Comparison of ENCODE assay signal across 17 mouse cellular contexts in genomic region chr4:151422922-151423321, GRCm38 (mm10).
DNase-seq lines count a peak whose midpoint lies in the region; ATAC-seq lines count a peak whose summit lies in the region.
"Had no signal": no experiment of that assay in that cellular context is flagged by ENCODE, and none has a peak within 500 bp of the region (broad histone marks: within the 10 kb centered on the region; RNA-seq: fewer than 3 reads in every experiment).

No protein-coding gene starts in this region.

- no peak overlapping the region for H3K9ac ChIP-seq in midbrain, embryonic 11.5 days (ENCODE audit: low read length)
- no peak overlapping the region for H3K9ac ChIP-seq in heart, embryonic 12.5 days
- H3K9ac ChIP-seq: embryonic facial prominence, embryonic 13.5 days; liver, embryonic 12.5 days; lung, embryonic 14.5 days; stomach, embryonic 15.5 days had no signal

- no peak overlapping the region for H3K4me2 ChIP-seq in midbrain, embryonic 11.5 days
- H3K4me2 ChIP-seq in heart, embryonic 12.5 days, result no peak overlapping the region
- H3K4me2 ChIP-seq: embryonic facial prominence, embryonic 13.5 days; liver, embryonic 12.5 days; lung, embryonic 14.5 days; stomach, embryonic 15.5 days had no signal

- peaks cover 7% of the 10 kb centered on the region; the same call in 1 of the 2 replicates for H3K9me3 ChIP-seq in midbrain, embryonic 11.5 days (ENCODE audit: control insufficient read depth, low read length)
- peaks cover 9% of the 10 kb centered on the region for H3K9me3 ChIP-seq in midbrain, embryonic 10.5 days (replicated peaks)
- H3K9me3 ChIP-seq in heart, embryonic 12.5 days (replicated peaks), result 0 out of 2 replicates have a peak, but pooled peaks cover 5% of the 10 kb centered on the region
- H3K9me3 ChIP-seq: stomach, embryonic 15.5 days had no signal

- H3K27me3 ChIP-seq in midbrain, embryonic 11.5 days (ENCODE audit: control insufficient read depth, insufficient read depth, low read length), result no peaks in the 10 kb centered on the region
- H3K27me3 ChIP-seq in midbrain, embryonic 10.5 days (ENCODE audit: low read depth, poor library complexity, severe bottlenecking), result no peaks in the 10 kb centered on the region
- 0 out of 2 replicates have a peak, but pooled peaks cover 9% of the 10 kb centered on the region for H3K27me3 ChIP-seq in heart, embryonic 12.5 days (replicated peaks)
- H3K27me3 ChIP-seq: embryonic facial prominence, embryonic 13.5 days; liver, embryonic 12.5 days; stomach, embryonic 15.5 days had no signal

- H3K4me1 ChIP-seq in midbrain, embryonic 11.5 days (ENCODE audit: control insufficient read depth, insufficient read depth, low read length), result no peaks in the 10 kb centered on the region
- no peaks in the 10 kb centered on the region; the same call in 1 of the 2 replicates for H3K4me1 ChIP-seq in midbrain, embryonic 10.5 days
- H3K4me1 ChIP-seq in heart, embryonic 12.5 days (replicated peaks), result peaks cover 11% of the 10 kb centered on the region; the same call in 1 of the 2 replicates
- H3K4me1 ChIP-seq: liver, embryonic 12.5 days; stomach, embryonic 15.5 days had no signal

- no peak overlapping the region for H3K27ac ChIP-seq in midbrain, embryonic 11.5 days (ENCODE audit: low read depth, low read length)
- no peak overlapping the region for H3K27ac ChIP-seq in midbrain, embryonic 10.5 days (replicated peaks)
- no peak overlapping the region; the same call in 1 of the 2 replicates for H3K27ac ChIP-seq in heart, embryonic 12.5 days (ENCODE audit: poor library complexity, severe bottlenecking)
- H3K27ac ChIP-seq: embryonic facial prominence, embryonic 13.5 days; liver, embryonic 12.5 days; stomach, embryonic 15.5 days had no signal

- WGBS in midbrain, embryonic 11.5 days, result 87% methylated on average over 4 of the region's 4 CpGs
- 89% methylated on average over 4 of the region's 4 CpGs for WGBS in midbrain, embryonic 10.5 days
- 84% methylated on average over 4 of the region's 4 CpGs for WGBS in heart, embryonic 12.5 days

- no peak overlapping the region for H3K4me3 ChIP-seq in midbrain, embryonic 11.5 days (ENCODE audit: low read depth, low read length)
- H3K4me3 ChIP-seq in midbrain, embryonic 10.5 days, result no peak overlapping the region
- no peak overlapping the region for H3K4me3 ChIP-seq in heart, embryonic 12.5 days
- H3K4me3 ChIP-seq: embryonic facial prominence, embryonic 13.5 days; liver, embryonic 12.5 days; myocyte; stomach, embryonic 15.5 days had no signal

- DNase-seq in cerebellum, adult 11-12 months, result peak; percentile 31
- peak; percentile 26 for DNase-seq in midbrain, embryonic 11.5 days (ENCODE audit: low spot score, missing footprints)
- DNase-seq in midbrain, embryonic 10.5 days (ENCODE audit: low spot score), result no peak
- DNase-seq in cerebellum, postnatal 36 days, result peak; percentile 27 to 30
- no peak for DNase-seq in heart, adult 11 months
- DNase-seq in ovary, postnatal 10 days (ENCODE audit: low spot score), result no peak
- DNase-seq: gastrocnemius, postnatal 14 days; kidney, adult 2 months; kidney, postnatal 14 days; right cerebral cortex, postnatal 14 days had no signal

- ATAC-seq in cerebellum, adult (ENCODE audit: insufficient number of reproducible peaks, low FRiP score, low TSS enrichment), result no peak
- no peak for ATAC-seq in midbrain, embryonic 11.5 days (ENCODE audit: low FRiP score)
- ATAC-seq in heart, embryonic 12.5 days (ENCODE audit: insufficient number of reproducible peaks, low FRiP score), result no peak
- ATAC-seq: liver, embryonic 12.5 days had no signal

- H3K36me3 ChIP-seq in midbrain, embryonic 11.5 days (ENCODE audit: control insufficient read depth, insufficient read depth, low read length), result no peaks in the 10 kb centered on the region
- H3K36me3 ChIP-seq in midbrain, embryonic 10.5 days, result no peaks in the 10 kb centered on the region
- 0 out of 2 replicates have a peak, but pooled peaks cover 3% of the 10 kb centered on the region for H3K36me3 ChIP-seq in heart, embryonic 12.5 days
- H3K36me3 ChIP-seq: embryonic facial prominence, embryonic 13.5 days; liver, embryonic 12.5 days; stomach, embryonic 15.5 days had no signal

Comparison
In these comparisons a context has a peak if more than half of its experiments do, and no peak if none do; other contexts are left out.
1. DNase-seq: peak in cerebellum, adult 11-12 months (single experiment), midbrain, embryonic 11.5 days (single experiment) and cerebellum, postnatal 36 days (2 of 2); none in midbrain, embryonic 10.5 days (single experiment), heart, adult 11 months (single experiment) and ovary, postnatal 10 days (single experiment).